Mouse (Mus musculus): ENCODE data around the gene Gm5105.

Gene Gm5105

DNA sequence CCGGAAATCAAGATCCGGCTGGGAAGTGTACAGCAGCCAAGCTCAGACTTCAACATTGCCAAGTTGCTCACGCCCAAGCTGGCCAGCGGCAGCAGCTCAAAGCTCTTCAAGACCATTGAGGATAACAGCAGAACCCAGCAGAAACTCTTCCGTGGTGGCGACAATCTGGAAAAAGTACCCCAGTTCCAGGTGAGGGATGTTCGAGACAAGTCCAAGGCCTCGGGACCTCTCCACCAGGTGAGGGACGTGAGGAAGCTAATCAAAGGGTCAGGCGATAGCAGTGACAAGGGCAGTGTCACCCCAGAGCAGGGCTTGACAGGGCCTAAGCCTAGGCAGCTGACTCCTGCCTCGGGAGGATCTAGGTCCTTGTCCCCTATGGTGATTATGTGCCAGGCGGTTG lies 915 bp upstream of the Gm5105 start:
- no peak for DNase-seq (ENCODE audit: low read depth, low spot score)

DNA sequence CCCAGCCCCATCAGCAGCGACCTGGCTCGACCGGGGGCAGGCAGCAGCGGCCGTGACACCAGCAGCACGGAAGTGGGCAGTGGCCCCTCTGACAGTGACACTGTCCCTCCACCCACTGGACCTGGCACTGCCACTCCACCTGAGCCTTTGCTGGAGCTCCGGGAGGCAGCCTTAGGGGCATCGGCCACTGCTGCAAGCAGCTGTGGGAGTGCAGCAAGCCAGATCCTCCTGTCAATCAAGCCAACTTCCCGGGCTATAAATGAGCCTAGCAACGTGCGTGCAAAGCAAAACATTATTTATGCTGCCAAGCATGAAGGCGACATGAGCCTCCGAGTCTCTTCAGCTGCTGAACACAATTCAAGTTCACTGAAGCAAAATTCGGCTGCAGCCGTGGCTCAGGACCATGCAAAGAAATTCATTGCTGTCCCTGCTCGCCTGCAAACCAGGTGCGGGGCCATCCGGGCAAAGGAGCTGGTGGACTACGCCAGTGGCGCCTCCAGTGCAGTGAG lies 786 bp downstream of the Gm5105 start:
- peak; percentile 91 for DNase-seq (ENCODE audit: low read depth, low spot score)

DNA sequence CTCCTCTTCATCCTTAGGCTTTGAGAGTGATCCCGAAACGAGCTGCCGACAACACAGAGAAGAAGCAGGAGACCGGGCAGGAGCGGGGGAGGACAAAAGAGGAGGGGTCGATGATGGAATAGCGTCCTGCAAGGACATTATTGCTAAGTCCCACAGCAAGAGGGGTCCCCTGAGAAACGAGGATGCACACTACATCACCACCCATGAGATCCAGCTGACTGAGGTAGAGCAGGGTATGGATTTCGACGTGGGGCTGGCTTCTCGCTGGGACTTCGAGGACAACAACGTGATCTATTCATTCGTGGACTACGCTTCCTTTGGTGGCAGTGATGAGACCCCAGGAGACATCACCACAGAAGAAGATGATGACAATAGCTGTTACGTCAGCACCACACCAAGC lies 1.3 kb downstream of the Gm5105 start:
- no peak for DNase-seq (ENCODE audit: low read depth, low spot score)

DNA sequence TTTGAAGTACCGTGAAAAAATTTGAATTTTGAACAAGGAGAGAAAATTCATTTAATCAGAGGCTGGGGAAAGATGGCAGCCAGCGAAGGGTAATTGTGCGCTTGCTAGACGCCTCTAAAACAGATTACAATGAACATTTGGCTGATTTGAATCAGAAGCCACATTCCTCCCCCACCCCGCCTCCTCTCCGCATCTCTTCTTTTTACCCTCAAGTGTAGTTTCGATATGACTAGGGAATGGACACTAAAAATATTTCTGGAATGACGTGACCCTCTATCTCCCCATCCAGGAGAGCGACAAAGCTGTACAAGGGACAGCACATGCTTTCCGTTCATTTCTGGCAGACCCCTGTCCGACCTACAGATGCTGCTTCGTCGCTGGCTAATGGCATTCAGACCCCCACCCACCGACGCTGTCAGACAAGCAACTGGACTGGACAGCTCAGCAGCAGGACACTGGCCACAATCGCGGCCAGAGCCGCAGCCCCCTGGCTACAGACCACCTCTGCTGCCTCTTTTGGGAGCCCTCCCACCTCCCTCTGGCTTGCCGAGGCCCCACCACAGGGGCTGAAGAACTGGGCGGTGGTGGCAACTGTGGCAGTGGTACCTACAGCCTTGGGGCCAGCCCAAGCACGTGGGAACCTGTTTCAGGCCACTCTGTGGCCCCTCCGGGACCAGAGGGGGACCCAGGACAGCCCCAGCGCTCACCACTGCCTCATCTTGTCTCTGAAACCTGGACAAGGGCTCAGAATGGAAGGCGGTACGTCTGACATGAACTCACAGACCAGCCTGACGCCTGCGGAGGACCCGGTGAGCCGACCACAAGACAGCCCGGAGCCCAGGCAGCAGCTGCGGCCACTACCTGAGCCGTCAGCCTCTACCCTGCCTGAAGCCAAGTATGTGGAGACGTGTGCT lies 2.2 kb downstream of the Gm5105 start, which contains the start of gene 1110002E22Rik:
TSS of gene 1110002E22Rik (plus strand) at position 321 of the 914 bp plus-strand sequence.
- DNase-seq (ENCODE audit: low read depth, low spot score) = no peak

DNA sequence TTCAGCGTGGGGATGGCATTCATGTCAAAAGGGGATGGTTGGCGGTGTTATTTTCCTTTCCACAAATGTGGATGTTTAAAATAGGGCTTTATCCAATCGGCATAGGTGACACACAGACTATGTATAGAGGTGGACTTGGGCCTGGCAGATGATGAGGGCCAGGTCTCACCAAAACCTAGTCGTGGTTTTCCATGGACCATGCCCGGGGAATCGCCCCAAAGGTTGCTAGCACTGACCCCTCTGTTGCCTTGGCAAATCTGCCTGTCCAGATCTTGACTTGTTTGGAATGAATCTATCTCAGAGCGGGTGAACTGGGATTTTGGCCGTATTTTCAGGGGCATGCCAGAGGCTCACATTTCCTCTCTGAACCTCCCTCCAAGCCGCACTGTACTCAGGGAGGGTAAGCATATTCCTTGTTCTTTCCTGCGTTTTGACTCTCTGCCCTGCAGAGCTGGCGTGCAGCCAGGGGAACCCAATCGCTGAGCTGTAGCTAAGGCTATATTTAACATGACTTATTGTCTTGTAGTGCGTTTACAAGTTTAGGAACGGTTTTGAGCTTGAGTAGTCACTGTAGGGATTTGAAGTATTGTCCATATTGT lies 3.4 kb downstream of the Gm5105 start:
- peak; percentile 91 for DNase-seq (ENCODE audit: low read depth, low spot score)

DNA sequence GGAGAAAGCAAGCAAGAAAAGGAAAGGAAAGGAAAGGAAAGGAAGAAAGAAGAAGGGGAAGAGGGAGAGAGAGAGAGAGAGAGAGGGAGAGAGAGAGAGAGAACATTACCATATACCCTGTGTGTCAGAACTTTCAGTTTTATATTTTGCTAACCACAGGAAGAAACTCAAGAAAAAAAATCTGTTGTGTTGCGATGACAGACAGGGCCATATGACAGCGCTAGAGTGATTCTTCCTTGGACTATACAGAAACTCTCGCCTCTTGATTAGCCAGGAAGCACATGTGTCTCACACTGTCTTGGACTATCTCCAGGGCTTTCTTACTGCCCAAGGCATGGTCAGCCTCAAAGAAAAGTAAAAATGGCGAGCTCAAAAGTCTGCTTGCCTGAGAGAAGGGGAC lies 4.5 kb downstream of the Gm5105 start:
- no peak for DNase-seq (ENCODE audit: low read depth, low spot score)

DNA sequence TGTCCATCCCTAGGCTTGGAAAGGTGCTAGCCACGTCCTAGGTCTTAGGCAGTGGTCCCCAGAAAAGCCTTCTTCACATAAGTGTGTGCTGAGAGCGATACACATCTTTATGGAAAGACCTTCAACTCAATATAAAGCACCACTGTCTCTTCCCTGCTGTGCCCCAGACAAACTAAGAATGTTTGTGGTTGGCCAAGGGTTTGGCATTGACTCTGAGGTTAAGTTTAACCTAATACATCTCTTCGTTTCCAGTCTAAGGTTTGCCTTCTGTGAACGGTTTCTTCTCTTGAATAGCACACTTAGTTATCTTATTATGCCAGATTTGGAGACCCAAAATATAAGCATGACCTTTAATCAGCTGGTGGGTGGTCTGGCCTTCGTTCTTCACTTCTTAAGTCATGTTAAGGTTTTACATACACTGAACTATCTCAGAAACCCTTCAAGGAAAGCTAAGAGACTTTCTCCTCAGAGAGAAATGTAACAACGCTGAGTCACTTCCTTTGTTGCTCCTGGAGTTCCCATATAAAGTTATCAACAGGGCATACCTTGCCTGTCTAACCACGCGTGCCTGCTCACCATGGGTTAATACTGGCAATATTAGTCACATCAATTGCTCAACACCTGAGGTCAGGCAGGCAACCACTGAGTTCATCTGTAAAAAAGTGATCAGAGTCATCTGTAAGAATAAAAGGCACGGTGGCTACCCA lies 5.8 kb downstream of the Gm5105 start:
- DNase-seq (ENCODE audit: low read depth, low spot score) = no peak

DNA sequence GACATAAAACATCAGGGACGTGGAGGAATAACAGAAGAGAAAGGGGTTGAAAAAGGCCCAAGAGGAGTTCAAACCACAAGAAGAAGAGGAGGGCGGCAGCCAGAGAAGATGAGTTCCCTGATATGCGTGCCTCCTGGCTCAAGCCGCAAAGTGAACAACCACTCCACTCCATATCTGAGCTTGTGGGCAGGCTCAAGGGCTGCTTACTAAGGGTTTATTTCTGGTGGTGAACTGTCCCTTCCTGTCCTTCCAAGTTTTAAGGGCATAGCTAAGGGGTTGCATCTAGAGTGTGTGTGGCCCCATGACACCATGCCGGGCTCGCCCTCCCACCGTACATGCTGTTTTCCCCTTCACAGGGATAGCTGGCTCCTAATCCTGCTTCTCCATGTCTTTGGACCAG lies 6.8 kb downstream of the Gm5105 start:
- DNase-seq (ENCODE audit: low read depth, low spot score) = no peak

DNA sequence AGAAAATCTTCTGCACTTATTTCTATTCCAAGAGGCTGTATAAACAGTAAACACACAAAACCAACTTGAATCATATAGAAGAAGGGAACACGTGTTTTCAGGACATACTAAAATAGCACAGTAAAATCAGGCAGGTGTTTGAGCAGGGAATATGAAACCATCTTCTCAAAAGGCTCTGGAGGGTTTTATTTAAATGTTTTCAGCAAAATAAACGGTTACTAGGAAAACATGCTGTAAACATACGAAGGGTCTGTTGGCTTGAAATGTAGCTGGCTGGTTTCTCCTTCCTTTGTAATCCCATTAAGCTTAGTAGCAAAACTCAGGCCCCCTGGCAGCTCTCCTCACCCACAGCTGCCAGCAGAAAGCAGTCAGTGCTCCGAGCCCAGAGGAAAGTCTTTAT lies 9.0 kb downstream of the Gm5105 start:
- no peak for DNase-seq (ENCODE audit: low read depth, low spot score)

DNA sequence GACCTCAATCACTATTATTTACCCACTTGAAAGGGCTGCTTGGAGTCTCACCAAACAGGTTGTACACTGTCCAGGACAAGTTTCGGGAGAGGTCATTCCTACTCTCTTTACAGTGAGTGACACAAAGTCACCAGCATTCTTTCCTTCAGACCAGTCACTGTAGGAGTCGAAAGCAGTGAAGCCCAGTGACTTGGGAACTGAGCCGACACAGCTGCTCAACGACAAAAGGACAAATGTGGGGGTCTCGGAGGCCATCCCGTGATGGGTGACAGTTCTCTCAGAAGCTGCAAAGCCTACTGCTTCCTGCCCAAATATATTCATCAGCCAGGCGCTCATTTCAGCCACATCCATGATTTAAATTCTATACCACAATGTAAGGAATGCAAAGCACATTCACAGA lies 10.2 kb downstream of the Gm5105 start:
- no peak for DNase-seq (ENCODE audit: low read depth, low spot score)

DNA sequence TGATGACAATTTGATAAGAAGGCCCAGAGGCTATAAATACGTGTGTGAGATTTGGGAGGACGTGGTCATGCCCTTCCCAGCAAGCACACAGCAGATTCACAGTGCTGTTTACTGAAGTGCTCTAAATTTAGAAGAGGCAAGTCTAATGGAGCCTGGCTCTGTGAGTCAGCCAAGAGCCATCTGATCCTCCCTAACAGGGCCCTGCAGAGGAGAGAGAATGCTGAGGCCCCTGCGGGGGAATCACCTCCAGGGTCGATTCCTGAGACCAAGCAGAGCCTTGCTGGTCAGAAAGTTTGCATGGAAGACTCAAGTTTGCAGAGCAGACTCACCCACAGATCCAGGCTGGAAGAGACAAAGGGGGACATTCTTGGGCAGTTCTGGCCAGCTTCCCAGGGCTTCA lies 13.2 kb downstream of the Gm5105 start:
- no peak for DNase-seq (ENCODE audit: low read depth, low spot score)

DNA sequence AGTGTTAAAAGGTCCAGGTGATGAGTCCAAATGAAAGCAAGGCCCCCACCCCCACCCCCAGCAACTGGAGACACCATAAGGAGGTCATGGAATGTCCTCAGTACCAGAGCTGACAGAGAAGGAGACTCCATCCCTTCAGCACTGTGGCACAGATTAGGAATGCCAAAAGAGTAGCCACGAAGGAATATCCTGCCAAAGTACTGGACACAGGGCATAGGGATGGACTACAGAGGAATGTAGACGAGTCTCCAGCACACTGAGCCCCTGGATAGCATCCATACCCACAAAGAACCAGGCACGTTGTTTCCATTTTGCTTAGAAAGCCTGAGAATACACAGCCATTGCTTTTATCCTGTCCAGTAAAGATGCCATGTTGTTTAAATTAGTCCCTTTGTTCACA lies 15.8 kb downstream of the Gm5105 start:
- DNase-seq (ENCODE audit: low read depth, low spot score) = no peak

DNA sequence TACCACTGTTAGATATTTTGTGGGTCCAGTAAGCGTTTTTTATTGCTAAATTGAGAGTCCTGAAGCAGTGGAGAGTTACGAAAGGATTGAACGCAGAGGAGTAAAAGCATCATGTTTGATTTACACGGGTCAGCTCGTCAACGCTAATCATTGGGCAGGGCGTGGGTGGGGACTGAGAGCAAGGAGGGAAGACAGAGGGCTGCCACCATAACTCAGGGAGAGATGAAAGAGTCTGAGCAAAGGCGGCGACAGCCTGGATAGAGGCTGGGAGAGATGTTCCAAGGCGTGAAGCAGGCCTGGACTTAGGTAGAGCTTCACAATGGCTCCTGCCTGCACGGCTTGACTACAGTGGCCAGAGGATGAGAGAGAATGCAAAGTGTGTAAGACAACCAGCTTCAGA lies 16.4 kb downstream of the Gm5105 start:
- no peak for DNase-seq (ENCODE audit: low read depth, low spot score)

DNA sequence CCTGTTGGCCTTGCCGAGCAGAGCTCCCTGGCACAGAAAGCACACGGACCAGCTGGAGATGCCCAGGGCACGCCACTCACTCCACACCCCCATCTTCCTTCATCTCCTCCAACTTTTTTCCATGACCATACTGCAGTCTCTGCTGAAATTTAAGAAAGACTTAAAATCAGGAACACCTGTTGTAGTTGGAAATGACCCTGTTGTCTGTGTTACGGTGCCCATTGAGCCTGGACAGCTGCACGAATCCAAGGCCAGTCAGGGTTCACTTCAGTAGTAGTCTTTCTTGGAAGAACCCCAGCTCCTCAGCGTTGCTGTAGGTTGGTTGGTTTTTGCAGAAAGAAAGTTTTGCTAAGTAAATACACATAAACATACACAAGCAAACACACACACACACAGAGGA lies 17.6 kb downstream of the Gm5105 start:
- peak; percentile 80 for DNase-seq (ENCODE audit: low read depth, low spot score)

DNA sequence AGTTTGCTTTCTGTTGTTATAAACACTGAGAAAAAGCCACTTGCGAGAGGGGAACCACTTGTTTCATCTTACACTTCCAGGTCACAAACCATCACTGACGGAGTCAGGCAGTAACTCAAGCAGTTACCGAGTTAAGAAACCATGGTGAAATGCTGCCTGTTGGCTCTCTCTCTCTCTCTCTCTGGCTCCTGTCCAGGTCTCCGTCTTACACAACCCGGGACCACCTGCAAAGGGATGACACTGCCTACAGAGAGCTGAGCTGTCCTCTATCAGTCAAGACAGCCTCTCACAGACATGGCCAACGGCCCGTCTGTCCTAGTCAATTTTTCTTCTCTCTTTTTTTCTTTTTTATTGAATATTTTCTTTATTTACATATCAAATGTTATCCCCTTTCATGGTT lies 23.9 kb downstream of the Gm5105 start:
- no peak for DNase-seq (ENCODE audit: low read depth, low spot score)

DNA sequence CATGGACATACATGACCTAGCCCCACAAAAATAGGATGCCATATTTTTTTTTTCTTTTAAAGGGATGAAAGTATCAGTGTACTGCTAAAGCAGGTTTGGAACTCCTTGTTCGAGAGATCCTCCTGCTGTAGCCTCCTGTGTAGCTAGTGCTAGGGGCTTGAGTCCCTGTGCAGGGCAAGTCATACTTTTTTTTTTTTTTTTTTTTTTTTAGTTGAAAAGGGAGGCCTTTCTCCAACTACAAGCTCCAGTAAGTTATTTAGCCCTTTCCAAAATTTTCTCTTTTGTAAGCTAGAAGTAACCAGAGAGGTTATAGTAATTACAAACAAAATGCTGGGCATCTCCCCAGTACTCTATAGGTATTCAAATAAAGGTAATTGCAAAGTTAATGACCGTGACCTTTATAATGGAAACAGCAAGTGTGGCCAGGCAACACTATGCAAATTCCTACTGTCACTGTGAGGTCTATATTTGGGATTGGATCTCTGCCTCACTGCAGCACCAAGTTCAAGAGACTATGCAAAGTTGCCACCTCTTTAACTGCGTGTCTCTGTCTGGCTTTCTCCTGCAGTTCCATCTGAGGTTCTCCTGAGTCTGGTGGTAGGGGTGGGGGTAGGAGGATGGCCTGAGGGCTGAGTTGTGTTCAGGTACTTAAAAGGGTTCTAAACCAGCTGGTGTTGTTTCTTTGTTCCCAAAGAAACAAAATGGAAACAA lies 25.4 kb downstream of the Gm5105 start:
- DNase-seq (ENCODE audit: low read depth, low spot score) = no peak

DNA sequence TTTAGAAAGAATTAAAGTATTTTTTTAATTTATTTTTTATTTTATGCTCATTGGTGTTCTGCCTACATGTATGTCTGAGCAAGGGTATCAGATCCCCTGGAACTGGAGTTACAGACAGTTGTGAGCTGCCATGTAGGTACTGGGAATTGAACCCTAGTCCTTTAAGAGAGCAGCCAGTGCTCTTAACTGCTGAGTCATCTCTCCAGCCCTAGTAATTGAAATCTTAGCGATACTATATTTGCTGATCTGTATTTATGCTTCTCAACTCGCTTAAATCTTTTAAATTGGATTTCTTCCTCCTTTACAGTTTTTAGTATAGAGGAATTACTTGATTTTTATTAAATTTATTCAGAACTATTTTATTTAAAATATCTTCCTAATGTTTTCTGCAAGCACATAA lies 26.2 kb downstream of the Gm5105 start:
- no peak for DNase-seq (ENCODE audit: low read depth, low spot score)

DNA sequence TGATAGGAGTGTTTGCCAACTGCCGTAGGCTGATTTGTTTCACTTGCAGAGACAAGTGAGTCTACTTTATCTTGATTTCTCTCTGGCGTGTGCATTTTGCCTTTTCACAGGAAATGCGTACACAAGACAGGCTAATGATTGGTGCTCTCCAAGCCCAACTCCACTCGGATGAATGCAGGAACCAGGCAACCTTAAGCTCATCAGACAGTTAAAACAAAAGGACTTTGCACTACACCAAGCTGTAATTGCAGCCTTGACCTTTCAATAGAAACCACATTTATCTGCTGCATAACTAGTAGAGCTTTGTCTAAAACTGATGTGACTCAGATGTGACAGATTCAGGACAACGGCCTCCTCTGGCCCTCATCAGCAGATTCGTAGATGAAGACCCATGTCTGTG lies 33.2 kb downstream of the Gm5105 start:
- no peak for DNase-seq (ENCODE audit: low read depth, low spot score)

DNA sequence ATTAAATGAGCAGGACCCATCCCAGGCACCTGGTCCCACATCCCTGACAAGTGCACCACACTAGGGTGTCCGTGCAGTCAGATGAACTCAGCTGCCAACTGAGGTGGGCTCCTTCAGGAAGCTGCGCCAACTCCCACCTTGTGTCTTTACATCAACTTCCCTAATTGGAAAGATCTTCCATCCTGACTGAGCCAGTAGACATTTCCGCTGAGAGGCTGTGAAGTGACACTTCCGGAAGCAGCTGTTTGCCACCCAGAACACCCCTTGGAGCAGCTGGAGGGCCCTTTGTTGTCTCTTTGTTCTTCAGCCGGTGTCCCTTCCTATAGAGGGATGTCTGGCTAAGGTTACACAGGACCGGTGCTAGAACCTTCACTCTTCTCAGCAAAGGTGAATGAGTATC lies 36.6 kb downstream of the Gm5105 start:
- DNase-seq (ENCODE audit: low read depth, low spot score) = no peak

DNA sequence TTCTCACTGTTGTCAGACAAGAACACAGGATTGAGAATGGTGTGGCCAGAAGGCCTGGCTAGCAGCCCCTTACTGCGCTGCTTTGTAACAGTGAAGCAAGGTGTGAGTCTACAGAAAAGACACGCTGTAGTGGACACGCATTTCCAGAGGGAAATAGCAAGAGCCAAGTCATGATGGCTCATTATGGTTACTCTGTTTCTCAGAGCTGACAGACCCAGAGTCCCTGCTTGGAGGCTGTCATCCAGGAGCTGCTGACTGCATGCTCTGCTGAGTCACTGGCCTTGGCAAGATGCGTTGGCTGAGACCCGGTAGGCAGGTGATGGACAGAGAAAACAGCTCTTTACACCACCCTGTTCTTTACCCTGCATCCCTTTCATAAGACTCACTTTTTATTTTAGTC lies 37.8 kb downstream of the Gm5105 start:
- DNase-seq (ENCODE audit: low read depth, low spot score) = peak; percentile 89

DNA sequence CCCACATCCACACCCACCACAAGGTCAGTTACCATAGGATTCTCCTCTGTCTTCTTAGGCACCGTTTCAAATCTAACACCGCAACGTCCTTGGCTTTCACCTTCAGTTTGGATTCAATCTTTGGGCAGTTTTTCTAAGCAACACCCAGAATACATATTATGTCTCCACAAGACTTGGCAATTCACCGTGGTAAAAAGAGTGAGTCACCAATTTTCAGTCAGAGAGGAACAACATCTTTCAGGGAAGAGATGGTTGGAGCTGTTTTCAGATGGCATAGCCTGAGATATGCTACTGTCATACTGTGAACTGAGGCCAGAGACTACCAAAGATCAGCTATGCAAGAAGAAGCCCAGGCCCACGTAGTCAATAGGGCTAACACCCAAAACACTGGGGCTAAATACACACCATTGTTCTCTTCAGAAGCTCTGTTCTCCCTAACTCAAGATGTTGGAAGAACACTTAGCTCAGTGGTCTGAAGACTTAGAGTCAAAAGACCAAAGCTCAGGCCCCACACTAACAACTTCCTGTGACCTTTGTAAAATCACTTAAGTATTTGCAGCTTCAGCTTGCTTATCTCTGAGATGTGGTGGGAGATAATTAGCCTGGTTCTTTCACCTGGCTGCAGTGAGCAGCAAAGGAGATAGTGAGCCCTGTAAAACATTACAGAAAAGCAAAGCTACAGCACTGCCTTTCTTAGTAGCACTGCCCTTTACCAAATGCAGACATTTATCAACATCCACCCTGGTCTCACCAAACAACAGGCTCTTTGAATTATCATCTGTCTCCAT lies 39.4 kb downstream of the Gm5105 start:
- no peak for DNase-seq (ENCODE audit: low read depth, low spot score)

Measured in skeletal muscle tissue, adult 2 months (tissue).